Mouse (Mus musculus) liver, embryonic 11.5 days (tissue): Measurements from ENCODE around the gene Hspa12a. TPM values are rescaled to one million over a fixed set of nuclear protein-coding genes. Genes with fewer than 3 reads are reported as not detected.

Experiments used
- ATAC-seq: fragments of 200-750 bp; cut with Nextera tagmentation; replicated peaks from 2 replicates; pipeline ENCODE4 v1.8.0; 2017; ENCODE audit warnings: moderate number of reproducible peaks, mild to moderate bottlenecking, moderate TSS enrichment, moderate library complexity; ENCODE audit not compliant: low FRiP score
- DNase-seq: peaks from one replicate; pipeline ENCODE4 v3.0.0-alpha.2; 2017; ENCODE audit warnings: low spot score
- H3K27ac ChIP-seq: fragments of 300-500 bp; sonication (generic); 2 replicates; pipeline ENCODE4 v1.5.1; 2014; ENCODE audit warnings: mild to moderate bottlenecking, low read depth, low read length, control low read depth
- H3K27me3 ChIP-seq: fragments of 300-500 bp; sonication (generic); replicated peaks from 2 replicates; pipeline ENCODE4 v1.6.1; 2014; ENCODE audit warnings: low read length, mixed read lengths; ENCODE audit not compliant: control insufficient read depth, insufficient read depth
- H3K36me3 ChIP-seq: fragments of 300-500 bp; sonication (generic); 2 replicates; pipeline ENCODE4 v1.6.1; 2014; ENCODE audit warnings: mild to moderate bottlenecking, low read length, moderate library complexity, mixed read lengths; ENCODE audit not compliant: control insufficient read depth, insufficient read depth
- H3K4me1 ChIP-seq: fragments of 300-500 bp; sonication (generic); replicated peaks from 2 replicates; pipeline ENCODE4 v1.6.1; 2014; ENCODE audit warnings: low read length, mixed read lengths; ENCODE audit not compliant: control insufficient read depth, insufficient read depth
- H3K4me2 ChIP-seq: fragments of 300-500 bp; sonication (generic); 2 replicates; pipeline ENCODE4 v1.6.1; 2014; ENCODE audit warnings: mild to moderate bottlenecking, control low read depth, moderate library complexity
- H3K4me3 ChIP-seq: fragments of 300-500 bp; sonication (generic); 2 replicates; pipeline ENCODE4 v1.5.1; 2014; ENCODE audit warnings: low read depth, low read length, control low read depth
- H3K9ac ChIP-seq: fragments of 300-500 bp; sonication (generic); 2 replicates; pipeline ENCODE4 v1.6.1; 2014; ENCODE audit warnings: low read depth, low read length, control low read depth
- H3K9me3 ChIP-seq: fragments of 300-500 bp; sonication (generic); 2 replicates; pipeline ENCODE4 v1.6.1; 2016; ENCODE audit warnings: low read length, inconsistent platforms, mixed read lengths; ENCODE audit not compliant: control insufficient read depth
- WGBS: fragments of 180-500 bp; shearing (Covaris S2); extraction: QIAGEN DNeasy Blood & Tissue Kit; methylation state at CpG from one replicate; pipeline ENCODE4 v1.1.7; 2014; 5-methylcytosine and 5-hydroxymethylcytosine counted together
- polyA plus RNA-seq: library from polyadenylated mRNA; unstranded; fragments of >200 nt; fragmentation: Nextera tagmentation; extraction: Ambion mirVana; gene quantifications from 2 replicates; pipeline ENCODE4 v1.2.1, GENCODE M21; 2014

Hspa12a gene
- polyA plus RNA-seq, 1 experiment from 2014 or later, result 1.5 TPM

GRCm38 (mm10) chr19:58808864-58809263, 134.6 kb downstream of the Hspa12a start:
- ATAC-seq, result no peak
- WGBS, result 76% methylated on average over 6 of the region's 6 CpGs
- H3K4me1 ChIP-seq, result no peaks in the 10 kb centered on the region

GRCm38 (mm10) chr19:58806364-58806763, 137.1 kb downstream of the Hspa12a start:
- no peak overlapping the region for H3K9ac ChIP-seq
- no peak overlapping the region for H3K4me3 ChIP-seq
- H3K4me1 ChIP-seq, result no peaks in the 10 kb centered on the region
- H3K4me2 ChIP-seq, result no peak overlapping the region
- H3K9me3 ChIP-seq, result no peaks in the 10 kb centered on the region
- H3K27me3 ChIP-seq, result no peaks in the 10 kb centered on the region
- H3K27ac ChIP-seq, result no peak overlapping the region
- DNase-seq, result no peak
- H3K36me3 ChIP-seq, result no peaks in the 10 kb centered on the region
- 0 out of 2 replicates have a peak, but pooled peaks have one; percentile 62 for ATAC-seq
- 5% methylated on average over 3 of the region's 3 CpGs for WGBS

More at GRCm38 (mm10) chr19:58808864-58809263, 134.6 kb downstream of the Hspa12a start:
- no peaks in the 10 kb centered on the region for H3K36me3 ChIP-seq
- no peak overlapping the region for H3K4me2 ChIP-seq
- no peak for DNase-seq
- no peak overlapping the region for H3K9ac ChIP-seq
- H3K27ac ChIP-seq, result no peak overlapping the region
- H3K27me3 ChIP-seq, result no peaks in the 10 kb centered on the region
- no peak overlapping the region for H3K4me3 ChIP-seq
- H3K9me3 ChIP-seq, result no peaks in the 10 kb centered on the region

- Histone ChIP-seq H3K36me3 (no peaks in the 10 kb centered on the region), H3K27ac (no peak overlapping the region), H3K9me3 (no peaks in the 10 kb centered on the region), H3K4me2 (no peak overlapping the region), H3K27me3 (no peaks in the 10 kb centered on the region), H3K4me3 (no peak overlapping the region), H3K4me1 (no peaks in the 10 kb centered on the region), H3K9ac (no peak overlapping the region)
- 83% methylated on average over 9 of the region's 9 CpGs for WGBS
- ATAC-seq (no peak), DNase-seq (no peak)
Measured at GRCm38 (mm10) chr19:58805191-58805779, 138.2 kb downstream of the Hspa12a start.

- H3K4me2 ChIP-seq, result no peak overlapping the region
- WGBS, result 76% methylated on average over 12 of the region's 12 CpGs
- no peak overlapping the region for H3K4me3 ChIP-seq
- H3K4me1 ChIP-seq, result no peaks in the 10 kb centered on the region
- DNase-seq (no peak), ATAC-seq (no peak)
- no peak overlapping the region for H3K27ac ChIP-seq
- H3K9ac ChIP-seq, result no peak overlapping the region
- no peaks in the 10 kb centered on the region for H3K27me3 ChIP-seq
- H3K36me3 ChIP-seq, result no peaks in the 10 kb centered on the region
- no peaks in the 10 kb centered on the region for H3K9me3 ChIP-seq
Measured at GRCm38 (mm10) chr19:58795114-58795669, 148.3 kb downstream of the Hspa12a start.

- Histone ChIP-seq H3K4me1 (no peaks in the 10 kb centered on the region), H3K4me2 (no peak within 1 kb of the TSS), H3K27ac (no peak within 1 kb of the TSS), H3K36me3 (no peaks in the 10 kb centered on the region), H3K9me3 (no peaks in the 10 kb centered on the region), H3K9ac (no peak within 1 kb of the TSS), H3K4me3 (no peak within 1 kb of the TSS), H3K27me3 (no peaks in the 10 kb centered on the region)
- ATAC-seq (no peak), DNase-seq (no peak)
- 48% methylated on average over 10 of the region's 10 CpGs for WGBS
Measured at GRCm38 (mm10) chr19:58794284-58794683, 149.2 kb downstream of the Hspa12a start, which contains the start of gene 1700019N19Rik. 1700019N19Rik (minus strand) TSS chr19:58794461.

GRCm38 (mm10) chr19:58789194-58789593, 154.3 kb downstream of the Hspa12a start:
- Histone ChIP-seq H3K36me3 (no peaks in the 10 kb centered on the region), H3K27me3 (no peaks in the 10 kb centered on the region), H3K4me3 (no peak overlapping the region), H3K4me1 (no peaks in the 10 kb centered on the region), H3K27ac (no peak overlapping the region), H3K9ac (no peak overlapping the region), H3K4me2 (no peak overlapping the region), H3K9me3 (no peaks in the 10 kb centered on the region)
- ATAC-seq (no peak), DNase-seq (no peak)
- 79% methylated on average over 11 of the region's 11 CpGs for WGBS

GRCm38 (mm10) chr19:58783938-58784337, 159.5 kb downstream of the Hspa12a start:
- 36% methylated on average over 7 of the region's 7 CpGs for WGBS
- H3K9me3 ChIP-seq, result no peaks in the 10 kb centered on the region
- no peaks in the 10 kb centered on the region for H3K36me3 ChIP-seq
- no peak for ATAC-seq
- no peak overlapping the region for H3K4me2 ChIP-seq
- H3K4me1 ChIP-seq, result no peaks in the 10 kb centered on the region
- no peak overlapping the region for H3K4me3 ChIP-seq
- DNase-seq, result no peak
- H3K27me3 ChIP-seq, result no peaks in the 10 kb centered on the region
- H3K27ac ChIP-seq, result no peak overlapping the region
- H3K9ac ChIP-seq, result no peak overlapping the region

- 64% methylated on average over 4 of the region's 4 CpGs for WGBS
- ATAC-seq (no peak), DNase-seq (no peak)
- Histone ChIP-seq H3K4me1 (no peaks in the 10 kb centered on the region), H3K9me3 (no peaks in the 10 kb centered on the region), H3K36me3 (no peaks in the 10 kb centered on the region), H3K4me3 (no peak overlapping the region), H3K9ac (no peak overlapping the region), H3K27me3 (no peaks in the 10 kb centered on the region), H3K27ac (no peak overlapping the region), H3K4me2 (no peak overlapping the region)
Measured at GRCm38 (mm10) chr19:58781566-58781965, 161.9 kb downstream of the Hspa12a start.

- DNase-seq, result no peak
- H3K9me3 ChIP-seq, result no peaks in the 10 kb centered on the region
- H3K4me2 ChIP-seq, result no peak overlapping the region
- no peaks in the 10 kb centered on the region for H3K27me3 ChIP-seq
- 69% methylated on average over 5 of the region's 5 CpGs for WGBS
- no peak overlapping the region for H3K9ac ChIP-seq
- no peak overlapping the region for H3K27ac ChIP-seq
- ATAC-seq, result no peak
- no peaks in the 10 kb centered on the region for H3K4me1 ChIP-seq
- H3K4me3 ChIP-seq, result no peak overlapping the region
- no peaks in the 10 kb centered on the region for H3K36me3 ChIP-seq
Measured at GRCm38 (mm10) chr19:58776461-58776860, 167.0 kb downstream of the Hspa12a start.
